Mouse (Mus musculus): Measurements from ENCODE around the gene Papln.

DNA sequence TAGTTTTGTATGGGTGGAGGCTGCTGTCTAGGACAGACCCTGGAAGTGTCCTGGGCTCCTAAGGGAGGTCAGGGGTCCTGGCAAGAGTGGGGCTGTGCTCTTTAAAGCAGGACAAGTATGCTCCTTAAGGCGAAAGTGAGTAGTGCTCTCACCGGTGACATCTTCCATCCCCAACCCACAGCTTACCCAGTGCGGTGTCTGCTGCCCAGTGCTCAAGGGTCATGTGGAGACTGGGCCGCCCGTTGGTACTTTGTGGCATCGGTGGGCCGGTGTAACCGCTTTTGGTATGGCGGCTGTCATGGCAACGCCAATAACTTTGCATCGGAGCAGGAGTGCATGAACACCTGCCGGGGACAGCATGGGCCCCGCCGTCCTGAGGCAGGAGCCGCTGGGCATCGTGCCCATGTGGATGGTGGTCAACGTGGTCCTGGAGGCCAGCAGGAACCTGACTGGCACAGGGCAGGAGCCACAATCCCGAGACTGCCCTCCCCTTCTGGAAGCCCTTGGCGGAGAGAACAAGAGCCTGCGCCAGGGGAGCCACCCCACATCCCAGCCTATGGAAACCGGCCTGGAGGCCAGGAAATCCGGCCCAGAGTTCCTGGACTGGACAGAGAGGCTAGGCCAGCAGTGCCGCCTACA is 18.3 kb downstream of the Papln start:
- TF ChIP-seq MAFK (IDR thresholded peaks at IDR 0.05; ENCODE audit: insufficient read depth, low read depth, low read length), result no peak
- TF ChIP-seq CHD2 (IDR thresholded peaks at IDR 0.05; ENCODE audit: low read depth, low read length), result no peak
- TF ChIP-seq ZC3H11A (IDR thresholded peaks at IDR 0.05; ENCODE audit: borderline replicate concordance, low read depth, low read length), result no peak

Data from ES-E14 (cell line).